Mouse (Mus musculus): ENCODE measurements around the gene Gm21976. TPM values are rescaled to one million over a fixed set of nuclear protein-coding genes. Genes with fewer than 3 reads are reported as not detected.

Gene Gm21976
- total RNA-seq (2015; ENCODE audit: low replicate concordance) (not detected in 2 replicates), total RNA-seq (2017; ENCODE audit: low replicate concordance) (not detected in 2 replicates)

DNA sequence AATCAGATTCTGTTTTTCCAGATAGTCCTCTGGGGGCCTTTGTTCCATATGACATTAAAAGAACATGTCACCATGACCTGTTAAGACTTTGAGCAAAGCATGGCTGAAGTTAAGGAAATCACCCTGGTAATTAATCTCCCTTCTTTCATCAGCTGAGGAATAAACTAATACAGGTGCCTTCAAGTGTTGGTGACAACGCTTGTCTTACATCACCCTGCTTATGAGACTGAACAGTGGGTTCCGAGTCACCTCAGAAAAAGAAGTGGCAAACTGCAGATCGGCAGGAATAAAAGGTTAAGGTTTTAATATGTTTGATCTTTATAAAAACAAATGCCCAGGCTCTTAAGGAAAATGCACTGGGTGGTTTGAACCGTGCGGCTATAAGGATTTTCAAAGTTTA is at the start of gene Gm21976:
TSS of gene Gm21976 (plus strand) at position 202 of the 400 bp plus-strand sequence.
- ATAC-seq (replicated peaks; ENCODE audit: low FRiP score, poor library complexity, severe bottlenecking), result no peak

DNA sequence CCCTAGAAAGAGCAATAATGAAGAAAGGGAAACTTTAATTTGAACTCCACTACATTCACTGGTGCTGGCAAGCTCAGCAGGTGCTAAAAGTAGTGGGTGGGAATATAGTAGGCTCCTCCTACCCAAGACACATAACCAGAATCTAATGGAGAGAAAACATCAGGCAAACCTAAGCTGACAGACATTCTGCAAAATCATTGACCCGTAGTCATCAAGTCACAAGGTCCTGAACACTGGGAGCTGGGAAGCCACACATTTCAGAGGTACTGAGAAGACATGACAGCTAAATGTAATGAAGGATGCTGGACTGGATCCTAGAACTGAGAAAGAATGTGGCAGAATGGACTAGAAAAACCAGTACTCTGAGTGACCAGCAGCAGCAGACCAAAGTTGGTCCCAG is 49.2 kb upstream of the Gm21976 start:
- no peak for ATAC-seq (replicated peaks; ENCODE audit: low FRiP score, poor library complexity, severe bottlenecking)

DNA sequence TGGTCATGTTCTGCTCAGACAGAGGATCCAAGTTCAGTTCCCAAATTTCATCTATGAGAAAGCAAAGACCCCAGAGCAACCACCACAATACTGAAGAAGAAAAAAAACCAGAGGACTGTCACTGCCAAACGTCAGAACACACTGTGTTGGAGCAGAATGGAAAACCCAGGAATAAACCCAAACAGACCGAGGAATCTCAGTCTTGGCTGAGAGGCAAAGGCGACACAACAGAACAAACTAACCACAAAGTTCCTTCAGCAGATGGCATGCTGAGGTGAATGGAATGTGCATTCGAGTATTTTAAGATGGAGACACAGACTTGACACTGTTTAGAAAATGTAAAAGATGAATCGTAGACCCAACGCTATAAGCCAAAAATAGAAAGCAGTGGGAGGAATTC is 44.2 kb upstream of the Gm21976 start:
- ATAC-seq (replicated peaks; ENCODE audit: low FRiP score, poor library complexity, severe bottlenecking), result no peak

- peak; percentile 40; the same call in 1 of the 2 replicates for ATAC-seq (replicated peaks; ENCODE audit: low FRiP score, poor library complexity, severe bottlenecking)
These were observed 39.6 kb upstream of the Gm21976 start for GRCm38 (mm10) chr13:98239978-98240641.

DNA sequence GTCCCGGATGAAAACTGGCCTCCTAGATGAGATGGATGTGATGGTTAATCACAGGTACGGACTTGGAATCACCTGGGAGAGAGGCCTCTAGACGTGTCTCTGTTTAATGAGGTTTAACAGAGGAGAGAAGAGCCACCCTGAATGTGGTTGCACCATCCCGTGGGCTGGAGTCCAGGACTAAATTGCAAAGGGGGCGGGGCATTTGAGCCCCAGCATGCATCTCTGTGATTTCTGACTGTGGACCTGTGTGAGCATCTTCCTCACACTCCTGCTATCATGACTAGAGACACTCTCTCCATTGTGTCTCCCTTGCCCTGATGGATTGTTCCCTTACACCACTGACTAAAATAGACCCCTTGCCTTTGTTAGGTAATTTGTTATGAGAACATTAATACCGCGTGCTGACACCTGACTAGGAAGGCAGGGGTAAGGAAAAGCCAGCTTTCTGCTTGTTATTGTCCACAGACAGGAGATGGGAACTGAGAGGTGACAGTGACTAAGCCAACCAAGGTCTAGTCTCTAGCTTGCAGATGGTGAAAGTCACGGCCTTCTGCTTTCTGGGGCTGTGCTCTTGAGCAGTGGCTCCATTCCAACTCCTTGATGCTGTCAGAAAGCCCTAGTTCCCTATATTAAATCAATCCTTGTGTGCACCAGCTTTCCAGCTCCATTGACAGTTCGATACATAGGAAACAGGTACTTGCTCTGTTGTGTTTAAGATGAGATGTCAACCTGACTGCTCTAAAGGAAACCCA is 38.0 kb upstream of the Gm21976 start:
- ATAC-seq (replicated peaks; ENCODE audit: low FRiP score, poor library complexity, severe bottlenecking), result no peak

DNA sequence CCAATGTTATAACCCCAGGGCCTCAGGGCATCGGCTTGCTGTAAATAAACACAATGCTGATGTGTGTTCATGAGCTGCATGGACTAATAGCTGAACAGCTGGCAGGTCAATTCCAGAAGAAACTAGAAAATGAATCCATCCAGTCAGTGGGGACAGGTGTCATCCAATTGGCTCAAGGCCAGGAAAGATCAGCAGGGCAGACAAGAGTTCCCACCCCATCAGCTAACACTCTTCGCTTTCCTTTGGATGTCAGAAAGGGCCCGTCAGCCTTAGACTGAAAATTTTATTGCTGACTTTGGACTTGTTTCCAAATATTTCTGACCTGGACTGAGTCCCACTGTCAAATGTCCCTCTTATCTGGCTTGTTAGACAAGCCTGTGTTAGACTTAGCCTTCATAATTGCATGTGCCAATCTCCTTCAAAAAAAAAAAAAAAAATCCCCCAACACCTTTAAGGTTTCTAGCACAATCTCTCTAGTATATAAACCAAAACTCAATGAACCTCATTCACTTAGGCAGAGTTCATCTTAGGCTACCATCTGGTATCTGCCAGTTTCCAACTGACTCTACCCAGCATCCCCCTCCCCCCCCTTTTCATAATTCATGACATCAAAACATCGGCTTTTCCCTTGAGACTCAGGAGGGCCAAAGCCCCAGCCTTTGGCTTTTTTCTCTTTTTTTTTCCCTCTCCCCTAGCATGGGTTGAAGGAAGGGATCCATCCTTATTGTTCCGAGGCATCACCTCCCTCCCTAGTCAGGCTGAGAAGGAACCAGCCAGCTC is 34.9 kb upstream of the Gm21976 start:
- ATAC-seq (replicated peaks; ENCODE audit: low FRiP score, poor library complexity, severe bottlenecking), result no peak

DNA sequence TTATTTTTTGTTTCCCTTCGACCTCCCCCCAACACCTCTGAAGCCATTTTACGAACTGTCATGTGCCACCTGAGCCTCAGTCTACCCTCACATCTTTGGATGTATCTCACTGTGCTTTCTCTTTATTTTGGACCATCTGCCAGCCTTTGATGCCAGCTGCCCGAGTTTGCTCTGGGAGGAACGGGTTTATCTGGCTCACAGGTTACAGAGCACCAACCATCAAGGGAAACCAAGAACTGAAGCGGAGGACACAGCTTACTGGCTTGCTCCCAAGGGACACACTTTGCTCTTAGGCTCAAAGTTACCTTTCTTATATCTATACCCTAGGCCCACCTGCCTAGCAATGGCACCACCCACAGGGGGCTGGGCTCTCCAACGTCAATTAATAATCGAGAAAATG is 34.3 kb upstream of the Gm21976 start:
- no peak for ATAC-seq (replicated peaks; ENCODE audit: low FRiP score, poor library complexity, severe bottlenecking)

DNA sequence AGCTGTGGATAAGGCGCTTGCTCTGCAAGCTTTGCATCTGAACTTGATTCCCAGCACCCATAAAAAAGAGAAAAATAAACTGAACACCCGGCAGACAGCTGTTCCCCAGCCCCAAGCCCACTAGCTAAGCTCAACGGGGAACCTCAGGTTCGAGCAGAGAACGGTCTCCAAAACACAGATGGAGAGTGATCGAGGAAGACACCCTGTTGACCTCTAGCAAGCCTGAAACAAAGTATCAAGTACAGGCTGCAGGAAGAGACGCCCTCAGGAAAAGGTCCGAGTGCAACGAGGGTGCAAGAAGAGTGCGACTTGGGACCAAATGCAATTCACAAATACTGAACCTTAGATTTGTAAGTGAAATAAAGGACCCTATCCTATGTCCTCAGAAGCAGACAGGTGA is 30.1 kb upstream of the Gm21976 start:
- no peak for ATAC-seq (replicated peaks; ENCODE audit: low FRiP score, poor library complexity, severe bottlenecking)

GRCm38 (mm10) chr13:98254921-98255320 is 24.8 kb upstream of the Gm21976 start:
- no peak for ATAC-seq (replicated peaks; ENCODE audit: low FRiP score, poor library complexity, severe bottlenecking)

DNA sequence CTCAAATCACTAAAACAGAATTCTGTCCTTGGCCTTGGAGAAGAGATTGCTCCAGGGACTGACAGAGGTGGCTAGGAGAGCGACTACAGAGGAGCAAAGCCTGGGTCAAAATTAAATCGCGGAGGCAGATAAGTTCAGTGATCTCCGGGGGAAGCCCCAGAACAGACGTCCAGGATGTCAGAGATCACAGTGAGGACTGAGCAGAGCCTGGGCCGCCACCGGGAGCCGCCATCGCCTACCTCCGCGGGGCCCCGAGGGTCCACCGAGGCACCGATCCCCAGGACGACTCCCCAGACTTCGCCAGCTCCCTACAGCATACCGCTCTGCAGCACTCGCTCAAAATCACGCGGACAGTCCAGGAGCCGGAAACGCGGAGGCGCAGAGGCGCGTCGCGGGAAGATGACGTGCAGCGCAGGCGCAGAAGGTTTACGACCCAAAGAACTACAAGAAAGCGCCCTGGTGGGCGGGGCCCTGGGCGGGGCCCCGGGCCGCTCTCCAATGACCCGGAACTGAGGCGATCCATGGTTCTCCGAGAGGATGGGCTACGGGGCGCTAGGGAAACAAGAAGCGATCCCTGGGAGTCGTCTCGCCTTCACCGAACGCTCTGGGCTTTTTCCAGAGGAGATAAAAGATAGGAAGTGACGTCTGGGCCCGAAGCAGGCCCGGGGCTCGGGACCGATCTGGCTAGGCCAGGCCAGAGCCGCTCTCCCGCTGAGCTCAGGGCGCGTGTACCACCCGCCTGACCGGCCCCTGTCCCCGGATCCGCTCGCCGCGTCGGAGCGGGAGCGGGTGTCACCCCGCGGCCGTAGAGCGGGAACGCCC is 16.8 kb upstream of the Gm21976 start, which contains the start of the genes Utp15 and Ankra2:
TSS of gene Utp15 (minus strand) at position 406 of the 822 bp plus-strand sequence.
TSS of gene Ankra2 (plus strand) at position 439 of the 822 bp plus-strand sequence.
- peak; percentile 98 for ATAC-seq (replicated peaks; ENCODE audit: low FRiP score, poor library complexity, severe bottlenecking)

DNA sequence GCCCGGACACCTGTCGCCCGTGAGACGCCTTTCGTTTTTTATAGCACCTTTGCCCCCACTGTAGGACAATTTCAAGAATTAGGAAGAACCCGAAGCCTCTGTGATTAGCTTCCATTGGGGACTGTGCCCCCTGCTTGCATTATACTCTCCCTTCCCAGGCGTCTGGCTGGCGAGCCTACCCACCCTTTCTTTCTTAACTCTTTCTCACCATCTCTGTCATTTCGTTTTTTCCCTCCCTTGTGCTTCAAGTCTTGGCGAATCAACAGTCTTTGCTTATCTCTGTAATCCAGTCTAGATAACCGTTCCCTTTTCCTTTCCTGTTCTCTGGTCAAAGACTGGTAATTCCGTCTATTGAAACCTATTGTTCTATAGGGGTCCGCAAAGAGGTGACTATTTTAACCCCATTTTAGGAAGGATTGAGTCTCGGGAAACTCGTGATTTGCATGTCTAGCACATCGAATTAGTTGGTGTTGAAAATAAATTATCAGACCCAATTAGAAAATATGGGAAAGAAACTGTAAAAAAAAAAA is 16.2 kb upstream of the Gm21976 start:
- no peak for ATAC-seq (replicated peaks; ENCODE audit: low FRiP score, poor library complexity, severe bottlenecking)

- ATAC-seq (replicated peaks; ENCODE audit: low FRiP score, poor library complexity, severe bottlenecking), result no peak
These were observed 15.6 kb upstream of the Gm21976 start for GRCm38 (mm10) chr13:98264111-98264510.

DNA sequence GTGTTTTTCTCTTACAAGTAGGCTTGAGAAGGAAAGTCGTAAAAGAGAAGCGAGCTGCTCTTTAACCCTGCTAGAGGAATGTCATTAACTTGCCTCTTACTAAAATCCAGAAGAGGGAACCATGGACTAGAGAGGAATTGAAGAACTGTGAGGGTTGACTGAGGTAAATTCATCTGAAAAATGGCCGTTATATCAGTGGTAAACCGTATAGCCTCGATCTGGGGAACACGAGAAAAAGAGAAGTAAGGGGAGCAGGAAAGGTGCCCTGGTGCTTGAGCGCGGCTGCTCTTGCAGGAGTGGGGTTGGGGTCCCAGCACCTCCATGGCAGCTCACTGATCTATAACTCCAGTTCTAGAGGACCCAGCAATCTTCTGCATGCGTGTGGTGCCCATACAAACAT is 5.7 kb upstream of the Gm21976 start:
- ATAC-seq (replicated peaks; ENCODE audit: low FRiP score, poor library complexity, severe bottlenecking), result no peak

- no peak for ATAC-seq (replicated peaks; ENCODE audit: low FRiP score, poor library complexity, severe bottlenecking)
These were observed 4.0 kb upstream of the Gm21976 start for GRCm38 (mm10) chr13:98275646-98276045.

DNA sequence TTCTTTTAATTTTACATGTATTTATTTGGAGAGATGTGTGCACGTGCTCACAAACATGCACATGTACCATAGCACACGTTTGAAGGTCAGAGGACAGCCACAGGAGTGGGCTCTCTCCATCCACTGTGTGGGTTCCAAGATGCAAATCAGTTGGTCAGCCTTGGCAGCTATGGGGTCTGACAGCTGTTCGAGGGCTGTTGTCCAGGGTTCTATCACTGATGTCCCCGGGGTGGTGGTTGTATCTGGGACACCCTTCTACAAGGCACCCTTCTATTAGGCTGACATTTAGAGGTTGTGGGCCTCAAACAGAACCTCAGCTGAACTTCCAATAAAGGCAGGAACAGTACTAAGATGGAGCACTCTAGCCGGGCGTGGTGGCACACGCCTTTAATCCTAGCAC is 3.4 kb upstream of the Gm21976 start:
- no peak for ATAC-seq (replicated peaks; ENCODE audit: low FRiP score, poor library complexity, severe bottlenecking)

GRCm38 (mm10) chr13:98277501-98277900 is 2.2 kb upstream of the Gm21976 start:
- ATAC-seq (replicated peaks; ENCODE audit: low FRiP score, poor library complexity, severe bottlenecking), result no peak

- no peak for ATAC-seq (replicated peaks; ENCODE audit: low FRiP score, poor library complexity, severe bottlenecking)
These were observed 1.4 kb downstream of the Gm21976 start for GRCm38 (mm10) chr13:98280990-98281650.

GRCm38 (mm10) chr13:98290719-98291118 is 11.0 kb downstream of the Gm21976 start:
- no peak for ATAC-seq (replicated peaks; ENCODE audit: low FRiP score, poor library complexity, severe bottlenecking)

DNA sequence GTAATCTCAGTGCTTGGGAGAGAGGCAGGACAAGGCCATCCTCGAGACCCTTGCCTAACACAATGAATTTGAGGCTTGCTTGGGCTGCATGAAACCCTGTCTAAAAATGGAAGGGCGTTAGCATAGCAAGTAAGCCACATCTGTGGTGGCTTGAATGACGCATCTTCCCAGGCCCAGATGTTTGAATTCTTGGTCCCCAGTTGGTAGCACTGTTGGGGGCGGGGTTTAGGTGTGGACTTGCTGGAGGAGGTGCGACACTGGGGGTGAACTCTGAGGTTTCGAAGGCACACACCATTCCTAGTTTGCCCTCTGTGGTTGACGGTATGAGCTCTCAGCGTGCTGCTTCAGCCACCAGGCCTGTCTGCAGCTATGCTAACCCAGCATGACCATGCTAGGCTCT is 12.0 kb downstream of the Gm21976 start:
- no peak for ATAC-seq (replicated peaks; ENCODE audit: low FRiP score, poor library complexity, severe bottlenecking)

Data from erythroid progenitor cell, adult 5-6 weeks (primary cell).